Mouse (Mus musculus) cerebellum, adult 2 months (tissue): ENCODE results near the gene Nub1.

Experiments
- CTCF ChIP-seq: fragments of 200-500 bp; IDR thresholded peaks from 2 replicates; pipeline ENCODE4 v1.5.1; 2011; ENCODE audit warnings: low read depth, mild to moderate bottlenecking, control low read depth, low read length, moderate library complexity, borderline replicate concordance; ENCODE audit not compliant: insufficient read depth
- POLR2A ChIP-seq: fragments of 200-500 bp; IDR thresholded peaks from 2 replicates; pipeline ENCODE4 v1.6.1; 2011; ENCODE audit warnings: low read length, control low read depth, borderline replicate concordance; ENCODE audit not compliant: insufficient read depth

DNA sequence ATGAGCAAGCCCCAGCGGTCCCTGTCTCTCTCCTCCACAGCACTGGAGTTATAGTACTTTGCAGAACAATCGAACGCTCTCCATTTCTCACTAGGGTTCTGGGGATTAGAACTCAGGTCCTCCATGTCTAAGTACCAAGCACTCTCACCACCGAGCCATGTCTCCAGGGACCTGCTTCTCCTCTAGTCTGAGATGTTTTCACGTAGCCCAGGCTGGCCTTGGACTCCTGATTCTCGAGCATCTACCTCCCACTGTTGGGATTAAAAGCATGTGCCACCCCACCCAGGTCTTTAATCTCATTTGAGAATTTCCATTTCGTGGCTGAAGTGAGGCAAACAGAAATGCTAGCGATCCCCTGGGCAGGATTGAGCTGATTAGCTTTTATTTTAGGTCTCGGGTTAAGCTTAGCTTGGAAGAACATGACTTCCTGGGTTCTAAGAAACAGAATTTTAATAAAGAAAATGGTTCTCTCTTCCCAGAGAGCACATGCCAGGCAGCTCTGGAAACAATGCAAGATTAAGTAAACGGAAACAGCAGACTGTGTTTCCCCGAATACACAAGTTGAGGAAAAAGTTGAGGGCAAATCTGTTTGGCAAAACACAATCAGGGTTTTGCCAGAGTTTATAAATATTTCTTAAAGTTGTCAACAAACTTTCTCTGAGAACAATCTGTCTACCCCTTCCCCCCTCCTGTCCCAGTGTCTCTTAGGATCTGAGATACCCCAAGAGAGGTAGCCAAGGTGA lies 38.4 kb downstream of the Nub1 start:
- TF ChIP-seq CTCF (no peak), POLR2A (no peak)
